Mouse (Mus musculus) lung, embryonic 14.5 days (tissue): ENCODE results near the gene Lrfn3. TPM values are rescaled to one million over a fixed set of nuclear protein-coding genes. Genes with fewer than 3 reads are reported as not detected.
A peak's percentile ranks its signal among the peaks of the same experiment; 100 is the strongest.

Experiments used
- ATAC-seq: fragments of 200-750 bp; cut with Nextera tagmentation; 2 replicates; pipeline ENCODE4 v1.8.0; 2017; ENCODE audit warnings: mild to moderate bottlenecking, moderate TSS enrichment, moderate library complexity; ENCODE audit not compliant: insufficient read depth
- DNase-seq: peaks from one replicate; pipeline ENCODE4 v3.0.0-alpha.2; 2015
- H3K27ac ChIP-seq: fragments of 300-500 bp; sonication (generic); 2 replicates; pipeline ENCODE4 v1.5.1; 2014; ENCODE audit warnings: low read depth, mild to moderate bottlenecking, moderate library complexity
- H3K27me3 ChIP-seq: fragments of 300-500 bp; sonication (generic); 2 replicates; pipeline ENCODE4 v1.6.1; 2014; ENCODE audit warnings: low read length, control low read depth; ENCODE audit not compliant: insufficient read depth
- H3K36me3 ChIP-seq: fragments of 300-500 bp; sonication (generic); 2 replicates; pipeline ENCODE4 v1.6.1; 2014; ENCODE audit warnings: control low read depth; ENCODE audit not compliant: insufficient read depth
- H3K4me1 ChIP-seq: fragments of 300-500 bp; sonication (generic); 2 replicates; pipeline ENCODE4 v1.6.1; 2014; ENCODE audit warnings: antibody characterized with exemption, control low read depth; ENCODE audit not compliant: insufficient read depth
- H3K4me2 ChIP-seq: fragments of 300-500 bp; sonication (generic); 2 replicates; pipeline ENCODE4 v1.6.1; 2014; ENCODE audit warnings: mild to moderate bottlenecking
- H3K4me3 ChIP-seq: fragments of 300-500 bp; sonication (generic); 2 replicates; pipeline ENCODE4 v1.5.1; 2014; ENCODE audit warnings: low read depth, low read length
- H3K9ac ChIP-seq: fragments of 300-500 bp; sonication (generic); 2 replicates; pipeline ENCODE4 v1.6.1; 2014
- H3K9me3 ChIP-seq: fragments of 300-500 bp; sonication (generic); 2 replicates; pipeline ENCODE4 v1.6.1; 2016; ENCODE audit warnings: low read depth, low read length, control low read depth
- CTCF ChIP-seq: IDR thresholded peaks from 2 replicates; pipeline ENCODE4 v1.5.1; 2016; ENCODE audit warnings: antibody characterized with exemption, low read depth
- WGBS: fragments of 180-500 bp; shearing (Covaris S2); extraction: QIAGEN DNeasy Blood & Tissue Kit; methylation state at CpG from one replicate; pipeline ENCODE4 v1.1.7; 2014; 5-methylcytosine and 5-hydroxymethylcytosine counted together
- polyA plus RNA-seq: library from polyadenylated mRNA; unstranded; fragments of >200 nt; fragmentation: Nextera tagmentation; extraction: Ambion mirVana; gene quantifications from 2 replicates; pipeline ENCODE4 v1.2.1, GENCODE M21; 2014

Lrfn3 gene
- polyA plus RNA-seq, 1 experiment from 2014 or later = 3.7 TPM

- WGBS = 10% methylated on average over 13 of the region's 13 CpGs
- Histone ChIP-seq H3K27me3 (peaks cover 19% of the 10 kb centered on the region), H3K36me3 (no peaks in the 10 kb centered on the region), H3K9ac (no peak overlapping the region), H3K27ac (no peak overlapping the region), H3K4me2 (peak overlapping the region; percentile 45), H3K4me1 (peaks cover 27% of the 10 kb centered on the region), H3K4me3 (no peak overlapping the region), H3K9me3 (no peaks in the 10 kb centered on the region)
- peak; percentile 47 for ATAC-seq
- TF ChIP-seq CTCF = peak; percentile 88
- peak; percentile 93 for DNase-seq
Observed at GRCm38 (mm10) chr7:30331887-30332286, 30.7 kb downstream of the Lrfn3 start.

GRCm38 (mm10) chr7:30328379-30328778, 34.2 kb downstream of the Lrfn3 start:
- Histone ChIP-seq H3K4me1 (peaks cover 23% of the 10 kb centered on the region), H3K4me2 (no peak overlapping the region), H3K4me3 (no peak overlapping the region), H3K27me3 (no peaks in the 10 kb centered on the region), H3K36me3 (no peaks in the 10 kb centered on the region), H3K9ac (no peak overlapping the region), H3K27ac (0 out of 2 replicates have a peak overlapping the region, but pooled peaks have one; percentile 18), H3K9me3 (0 out of 2 replicates have a peak, but pooled peaks cover 3% of the 10 kb centered on the region)
- 48% methylated on average over 10 of the region's 10 CpGs for WGBS
- ATAC-seq (no peak), DNase-seq (no peak)
- no peak for TF ChIP-seq CTCF

- Histone ChIP-seq H3K27ac (peak overlapping the region; percentile 77), H3K4me1 (peaks cover 20% of the 10 kb centered on the region), H3K4me2 (peak overlapping the region; percentile 4; the same call in 1 of the 2 replicates), H3K4me3 (no peak overlapping the region), H3K9ac (no peak overlapping the region), H3K9me3 (0 out of 2 replicates have a peak, but pooled peaks cover 3% of the 10 kb centered on the region), H3K27me3 (no peaks in the 10 kb centered on the region), H3K36me3 (no peaks in the 10 kb centered on the region)
- DNase-seq = peak; percentile 94
- TF ChIP-seq CTCF = 0 out of 2 replicates have a peak, but pooled peaks have one; percentile 2
- 30% methylated on average over 15 of the region's 15 CpGs for WGBS
- peak; percentile 81 for ATAC-seq
Observed at GRCm38 (mm10) chr7:30327140-30327539, 35.4 kb downstream of the Lrfn3 start.

- no peak overlapping the region for H3K4me3 ChIP-seq
- no peaks in the 10 kb centered on the region for H3K27me3 ChIP-seq
Observed at GRCm38 (mm10) chr7:30326427-30326826, 36.1 kb downstream of the Lrfn3 start.

GRCm38 (mm10) chr7:30325364-30325763, 37.2 kb downstream of the Lrfn3 start:
- DNase-seq (peak; percentile 59), ATAC-seq (no peak)
- WGBS = 50% methylated on average over 2 of the region's 2 CpGs
- Histone ChIP-seq H3K9me3 (0 out of 2 replicates have a peak, but pooled peaks cover 3% of the 10 kb centered on the region), H3K36me3 (no peaks in the 10 kb centered on the region), H3K4me1 (peaks cover 20% of the 10 kb centered on the region; the same call in 1 of the 2 replicates), H3K4me3 (no peak overlapping the region), H3K9ac (no peak overlapping the region), H3K27me3 (no peaks in the 10 kb centered on the region), H3K4me2 (no peak overlapping the region), H3K27ac (no peak overlapping the region)
- TF ChIP-seq CTCF = peak; percentile 74

More at GRCm38 (mm10) chr7:30326427-30326826, 36.1 kb downstream of the Lrfn3 start:
- 0 out of 2 replicates have a peak, but pooled peaks cover 3% of the 10 kb centered on the region for H3K9me3 ChIP-seq
- TF ChIP-seq CTCF = no peak
- H3K27ac ChIP-seq = no peak overlapping the region
- ATAC-seq (no peak), DNase-seq (no peak)
- peaks cover 20% of the 10 kb centered on the region; the same call in 1 of the 2 replicates for H3K4me1 ChIP-seq
- H3K4me2 ChIP-seq = no peak overlapping the region
- H3K9ac ChIP-seq = no peak overlapping the region
- no peaks in the 10 kb centered on the region for H3K36me3 ChIP-seq

- no peaks in the 10 kb centered on the region for H3K27me3 ChIP-seq
- no peak overlapping the region for H3K4me3 ChIP-seq
- no peak overlapping the region for H3K27ac ChIP-seq
- DNase-seq = no peak
- 83% methylated on average over 5 of the region's 5 CpGs for WGBS
- no peak overlapping the region for H3K9ac ChIP-seq
- H3K4me1 ChIP-seq = peaks cover 20% of the 10 kb centered on the region; the same call in 1 of the 2 replicates
- no peak for TF ChIP-seq CTCF
- H3K9me3 ChIP-seq = 0 out of 2 replicates have a peak, but pooled peaks cover 3% of the 10 kb centered on the region
- H3K4me2 ChIP-seq = no peak overlapping the region
- ATAC-seq = no peak
- no peaks in the 10 kb centered on the region for H3K36me3 ChIP-seq
Observed at GRCm38 (mm10) chr7:30324300-30324944, 38.1 kb downstream of the Lrfn3 start.

- no peak for DNase-seq
- TF ChIP-seq CTCF = no peak
- ATAC-seq = no peak
- peak within 1 kb of the TSS; percentile 80 for H3K4me2 ChIP-seq
- WGBS = 68% methylated on average over 3 of the region's 3 CpGs
- H3K27me3 ChIP-seq = no peaks in the 10 kb centered on the region
- peak within 1 kb of the TSS; percentile 68 for H3K4me3 ChIP-seq
- H3K27ac ChIP-seq = peak within 1 kb of the TSS; percentile 89
- 0 out of 2 replicates have a peak, but pooled peaks cover 3% of the 10 kb centered on the region for H3K9me3 ChIP-seq
- peak within 1 kb of the TSS; percentile 49 for H3K9ac ChIP-seq
- peaks cover 20% of the 10 kb centered on the region; the same call in 1 of the 2 replicates for H3K4me1 ChIP-seq
- H3K36me3 ChIP-seq = no peaks in the 10 kb centered on the region
Observed at GRCm38 (mm10) chr7:30323795-30324194, 38.8 kb downstream of the Lrfn3 start, which contains the start of gene Sdhaf1. Sdhaf1 (minus strand) TSS chr7:30323895.
